Mouse (Mus musculus) central nervous system, embryonic 11.5 days (tissue): ENCODE measurements around the gene 4933402E13Rik. TPM values are rescaled to one million over a fixed set of nuclear protein-coding genes. Genes with fewer than 3 reads are reported as not detected.

Source experiments
- polyA plus RNA-seq: library from polyadenylated mRNA; depleted of rRNA; stranded (reverse); fragments of >200 nt; gene quantifications from 2 replicates; pipeline ENCODE4 v1.2.3, GENCODE M21; 2012; rRNA removed

Gene 4933402E13Rik
- 0.02 and 0.05 TPM in 2 replicates for polyA plus RNA-seq

DNA sequence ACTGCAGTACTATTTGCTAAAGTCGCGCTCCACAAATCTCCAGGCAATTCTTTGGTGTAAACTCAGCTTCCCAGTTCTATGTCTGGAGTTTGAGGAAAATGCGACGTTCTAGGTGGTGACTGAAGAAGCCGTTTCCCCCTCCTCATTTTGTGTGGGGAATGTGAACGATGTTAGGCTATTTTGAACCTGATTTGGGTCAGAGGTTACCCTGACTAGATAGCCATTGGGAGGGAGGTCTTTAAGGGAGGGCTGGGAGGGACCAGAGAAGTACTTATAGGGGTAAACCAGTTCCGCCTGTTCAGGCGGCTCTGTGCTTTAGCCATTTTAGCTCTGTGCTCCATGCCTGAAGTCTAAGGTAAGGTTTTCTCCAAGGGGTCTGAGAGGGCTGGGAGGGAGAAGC, at the start of gene 4933402E13Rik:
Gene 4933402E13Rik, plus strand, starts transcription at position 301 of the 400 bp plus-strand sequence.

Other genes with a start within 250 kb of the 4933402E13Rik start
- not detected in 2 replicates for gene 4931400O07Rik, start 184.5 kb downstream of the 4933402E13Rik start, polyA plus RNA-seq